Mouse (Mus musculus): ENCODE measurements around the gene Prkag3.

Prkag3 gene

DNA sequence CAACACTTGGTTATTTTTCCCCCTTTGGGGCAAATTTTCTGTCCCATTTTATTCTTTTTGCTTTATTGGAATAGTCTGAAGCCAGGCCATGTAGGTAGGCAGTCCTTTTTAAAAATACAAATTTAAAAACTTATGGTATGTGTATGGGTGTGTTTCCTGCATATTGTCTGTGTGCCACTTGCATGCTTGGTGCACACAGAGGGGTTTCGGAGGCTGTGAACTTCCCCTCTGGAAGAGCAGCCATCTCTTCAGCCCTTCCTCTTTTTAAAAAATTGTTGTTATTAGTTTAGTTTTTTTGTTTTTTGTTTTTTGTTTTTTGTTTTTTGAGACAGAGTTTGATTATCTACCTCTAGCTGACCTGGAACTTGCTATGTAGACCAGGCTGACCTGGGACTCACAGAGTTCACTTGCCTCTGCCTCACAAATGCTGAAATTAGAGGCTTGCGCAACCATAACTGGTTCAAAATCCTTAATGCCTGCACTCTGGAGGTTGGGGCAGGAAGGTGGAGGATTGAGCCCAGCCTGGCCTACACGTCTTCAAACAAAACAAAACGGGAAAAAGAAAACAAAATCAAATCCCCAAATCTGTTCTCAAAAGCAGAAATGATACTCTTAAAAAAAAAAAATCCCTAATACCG is 36.4 kb downstream of the Prkag3 start:
- DNase-seq: no peak

DNA sequence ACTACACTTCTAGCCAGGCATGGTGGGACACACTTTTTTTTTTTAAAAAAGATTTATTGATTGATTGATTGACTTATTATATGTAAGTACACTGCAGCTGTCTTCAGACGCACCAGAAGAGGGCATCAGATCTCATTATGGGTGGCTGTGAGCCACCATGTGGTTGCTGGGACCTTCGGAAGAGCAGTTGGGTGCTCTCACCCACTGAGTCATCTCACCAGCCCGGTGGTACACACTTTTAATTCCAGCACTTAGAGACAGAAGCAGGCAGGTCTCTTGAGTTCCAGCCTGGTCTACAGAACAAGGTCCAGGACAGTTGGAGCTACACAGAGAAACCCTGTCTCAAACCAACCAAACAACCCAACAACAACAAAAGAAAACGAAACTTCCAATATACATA is 37.0 kb downstream of the Prkag3 start:
- DNase-seq: peak in 1 of 2 experiments; percentile 11

DNA sequence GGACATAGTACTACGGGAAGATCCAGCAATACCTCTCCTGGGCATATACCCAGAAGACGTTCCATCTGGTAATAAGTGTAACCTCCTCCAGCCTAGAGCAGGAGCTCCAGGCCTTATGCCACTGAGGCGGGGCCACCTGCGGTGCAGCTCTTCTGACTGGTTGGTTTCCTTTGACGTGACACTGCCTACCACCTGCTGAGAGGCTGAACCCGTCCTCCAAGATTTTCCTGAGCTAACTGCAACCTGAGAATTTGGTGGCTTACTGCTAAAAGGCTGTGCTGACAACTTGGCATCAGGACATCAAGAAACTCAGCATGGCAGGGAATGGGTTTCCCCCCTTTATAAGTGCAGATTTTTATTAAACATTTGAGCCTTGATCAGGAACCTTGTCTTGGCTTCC is 39.5 kb downstream of the Prkag3 start:
- no peak for DNase-seq

DNA sequence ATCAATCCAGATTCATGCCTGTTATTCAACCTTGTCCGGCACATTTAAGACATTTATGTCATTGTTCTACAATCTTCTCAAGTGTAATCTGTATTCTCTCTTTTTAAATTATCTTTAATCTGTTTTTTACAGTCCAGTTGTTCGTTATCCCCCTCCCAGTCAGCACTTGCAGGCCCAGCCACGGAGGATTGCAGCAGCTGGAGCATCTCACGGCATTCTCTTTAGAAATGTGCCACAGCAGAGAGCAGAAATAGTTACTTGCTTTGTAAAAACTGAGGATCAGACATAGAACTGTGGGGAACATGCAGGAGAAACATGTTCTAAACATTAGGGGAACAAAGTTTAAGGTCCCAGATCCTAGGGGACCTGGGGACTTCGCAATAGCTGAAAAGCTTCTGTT is 44.0 kb downstream of the Prkag3 start:
- no peak for DNase-seq

DNA sequence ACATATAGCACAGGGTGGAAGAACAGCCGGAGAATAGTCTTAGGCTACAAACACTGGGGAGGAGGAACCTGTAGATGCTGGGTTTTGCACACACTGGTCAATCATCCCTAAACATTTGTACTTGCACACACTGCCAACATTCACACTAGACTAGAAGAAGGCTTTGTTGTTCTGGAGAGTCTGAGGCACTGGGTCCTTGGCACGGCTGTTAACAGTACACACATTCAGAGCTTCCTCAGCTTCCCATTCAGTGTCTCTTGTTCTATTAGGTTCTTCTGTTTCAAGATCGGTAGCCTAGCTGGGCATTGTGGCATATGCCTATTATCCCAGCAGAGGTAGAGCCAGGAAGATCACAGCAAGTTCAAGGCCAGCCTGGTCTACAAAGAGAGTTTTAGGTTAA is 44.9 kb downstream of the Prkag3 start:
- no peak for DNase-seq

DNA sequence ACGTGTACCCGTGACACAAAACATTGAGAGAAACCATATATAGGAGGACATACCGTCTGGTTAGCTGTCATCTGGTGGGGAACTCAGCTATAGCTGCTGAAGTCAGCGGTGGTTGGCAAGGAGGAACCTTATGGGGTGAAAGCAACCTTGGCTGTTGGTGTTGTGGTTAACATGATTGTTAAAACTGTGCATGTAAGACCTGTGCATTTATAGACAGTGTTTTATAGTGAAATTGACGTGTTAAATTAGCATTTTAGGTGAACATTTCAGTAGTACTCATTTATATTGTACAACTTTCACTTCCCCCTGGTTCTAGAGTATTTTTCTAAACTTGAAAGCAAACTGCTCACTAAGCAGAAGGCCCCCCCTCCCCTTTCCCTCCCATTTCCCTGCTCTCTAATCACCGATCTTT is 46.9 kb downstream of the Prkag3 start:
- DNase-seq: peak in 1 of 2 experiments; percentile 17

DNA sequence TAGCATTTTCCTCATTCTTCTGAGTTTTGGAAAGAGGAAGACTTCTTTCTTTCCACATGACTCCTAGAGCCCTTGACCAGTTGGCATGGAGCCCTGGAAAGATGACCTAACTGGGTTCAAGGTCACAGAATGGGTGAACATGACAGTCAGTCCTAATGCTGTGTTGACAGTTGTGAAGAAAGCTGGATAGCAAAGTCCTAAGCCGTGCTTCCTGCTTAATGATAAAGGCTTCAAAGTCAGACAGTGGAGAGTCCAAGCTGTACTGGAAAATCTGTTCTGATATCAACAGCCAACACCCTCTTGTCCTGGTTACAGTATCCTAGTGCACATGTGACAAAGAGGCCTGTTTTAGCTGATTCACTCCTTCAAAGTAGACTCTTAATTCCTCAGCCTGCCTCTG is 50.2 kb downstream of the Prkag3 start:
- DNase-seq: no peak

DNA sequence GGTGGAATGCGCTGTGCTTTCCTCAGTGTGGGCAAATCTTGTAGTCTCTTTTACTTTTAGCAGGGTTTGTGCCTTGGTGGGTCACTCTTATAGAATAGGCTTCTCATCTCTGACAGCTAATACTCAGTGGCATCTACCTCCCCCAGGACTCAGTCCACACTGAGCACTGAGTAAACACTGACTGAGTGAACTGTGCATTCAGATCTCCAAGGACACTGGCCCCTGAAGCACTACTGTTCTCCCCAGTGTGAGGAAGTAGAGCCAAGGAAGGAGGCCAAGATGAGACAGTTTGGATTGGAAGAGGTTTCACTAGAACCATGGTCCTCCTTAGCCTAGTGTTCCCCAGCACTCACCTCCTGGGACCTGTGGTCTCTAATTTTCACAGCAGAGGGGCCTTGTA is 50.7 kb downstream of the Prkag3 start:
- no peak for DNase-seq

DNA sequence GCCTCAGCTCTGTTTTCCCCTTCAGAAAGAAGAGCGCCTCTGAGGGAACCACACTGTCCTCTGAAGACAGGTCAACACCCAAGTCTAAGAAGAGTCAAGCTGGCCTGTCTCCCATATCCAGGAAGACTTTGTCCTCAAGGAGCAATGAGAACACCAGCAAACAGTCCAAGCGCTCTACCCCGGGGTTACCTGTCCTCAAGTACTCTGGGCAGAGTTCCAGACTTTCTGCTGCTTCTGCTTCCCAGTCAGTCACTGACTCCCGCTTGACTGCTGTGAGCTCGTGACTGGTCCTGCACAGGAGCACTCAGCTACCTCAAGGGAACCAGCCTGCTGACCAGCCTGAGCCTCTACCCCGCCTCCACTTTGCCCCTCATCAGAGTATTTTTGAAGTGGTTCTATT is 51.6 kb downstream of the Prkag3 start:
- no peak for DNase-seq

DNA sequence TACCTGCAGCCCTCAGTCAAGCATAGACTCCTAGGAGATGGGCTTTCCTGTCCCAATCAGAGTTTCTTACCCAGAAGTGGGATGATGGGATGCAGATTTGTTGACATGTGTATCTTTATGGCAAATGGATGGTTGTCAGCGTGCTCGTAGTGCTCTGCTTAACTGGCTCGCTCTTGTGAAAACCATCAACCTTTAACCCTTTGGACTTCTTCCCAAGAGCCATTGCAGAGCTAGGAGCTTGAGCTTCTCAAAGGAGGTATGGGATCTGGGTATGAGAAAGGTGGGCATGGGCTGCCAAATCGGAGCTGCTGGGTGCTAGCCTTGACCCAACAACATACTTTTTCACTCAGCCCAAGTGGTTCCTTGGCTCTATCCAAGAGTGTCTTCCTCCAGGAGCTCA is 53.2 kb downstream of the Prkag3 start:
- DNase-seq: no peak

DNA sequence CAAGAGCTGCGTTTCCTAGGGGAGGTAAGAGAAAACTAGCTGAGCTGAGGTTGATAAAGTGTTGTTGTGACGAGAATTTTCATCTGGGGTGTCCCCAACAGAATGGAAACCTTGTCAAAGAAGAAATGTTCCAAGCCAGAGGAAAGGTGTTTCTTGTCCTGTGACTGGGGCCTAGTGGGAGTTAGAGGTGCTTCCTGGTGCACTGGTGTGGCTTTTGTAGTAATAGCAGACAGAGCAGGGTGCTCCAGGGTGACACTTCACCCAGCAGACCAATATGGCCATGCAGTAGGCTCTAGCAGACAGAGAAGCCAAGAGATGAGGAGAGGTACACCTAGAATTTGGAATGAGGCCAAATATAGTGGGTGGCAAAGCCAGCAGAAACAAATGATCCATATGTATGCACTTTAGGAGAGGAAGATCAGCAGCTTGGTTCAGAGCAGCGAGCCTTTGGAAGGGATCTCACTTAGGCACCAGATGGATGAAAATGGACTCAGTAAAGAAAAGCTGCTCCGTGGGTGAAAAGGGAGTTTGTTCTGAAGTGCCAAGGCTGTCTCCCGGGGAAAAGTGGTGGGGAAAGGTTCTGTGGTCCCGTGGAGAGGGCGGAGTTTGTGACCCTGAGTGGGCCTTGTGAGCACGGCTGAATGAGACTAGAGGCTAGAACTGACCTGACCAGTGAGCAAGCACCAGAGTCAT is 55.0 kb downstream of the Prkag3 start:
- no peak for DNase-seq
